Mouse (Mus musculus): ENCODE measurements around the gene Tenm4. TPM values are rescaled to one million over a fixed set of nuclear protein-coding genes. Genes with fewer than 3 reads are reported as not detected.

Tenm4 gene
- polyA plus RNA-seq, 1 experiment from 2014 or later: 45.6 TPM

DNA sequence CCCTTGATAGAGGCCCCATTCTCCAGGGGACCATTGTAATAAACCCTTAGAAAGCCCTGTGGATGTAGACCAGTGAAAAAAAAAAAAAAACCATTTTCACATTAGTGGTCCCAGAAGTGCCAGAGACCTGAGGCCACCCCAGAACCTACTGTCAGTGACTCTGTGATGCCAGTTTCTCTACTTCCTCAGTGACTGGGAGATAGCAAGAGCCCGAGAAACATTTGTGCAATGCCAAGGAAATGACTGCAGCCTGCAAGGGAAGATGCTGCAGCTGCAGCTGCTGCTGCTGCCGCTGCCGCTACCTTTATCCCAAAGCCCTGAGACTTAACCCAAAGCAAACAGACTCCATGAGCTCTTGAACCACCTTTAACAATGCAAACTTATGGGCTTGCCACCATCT is 631.2 kb downstream of the Tenm4 start:
- no peak overlapping the region for H3K27ac ChIP-seq
- H3K4me2 ChIP-seq: no peak overlapping the region
- no peak for ATAC-seq (ENCODE audit: insufficient number of reproducible peaks, insufficient read depth, low FRiP score, low TSS enrichment, low read depth)
- H3K36me3 ChIP-seq: 0 out of 2 replicates have a peak, but pooled peaks cover 5% of the 10 kb centered on the region
- 88% methylated on average over 3 of the region's 3 CpGs for WGBS
- no peak overlapping the region for H3K9ac ChIP-seq
- H3K4me1 ChIP-seq: peaks cover 27% of the 10 kb centered on the region
- no peaks in the 10 kb centered on the region for H3K27me3 ChIP-seq
- H3K4me3 ChIP-seq: no peak overlapping the region
- no peaks in the 10 kb centered on the region for H3K9me3 ChIP-seq

DNA sequence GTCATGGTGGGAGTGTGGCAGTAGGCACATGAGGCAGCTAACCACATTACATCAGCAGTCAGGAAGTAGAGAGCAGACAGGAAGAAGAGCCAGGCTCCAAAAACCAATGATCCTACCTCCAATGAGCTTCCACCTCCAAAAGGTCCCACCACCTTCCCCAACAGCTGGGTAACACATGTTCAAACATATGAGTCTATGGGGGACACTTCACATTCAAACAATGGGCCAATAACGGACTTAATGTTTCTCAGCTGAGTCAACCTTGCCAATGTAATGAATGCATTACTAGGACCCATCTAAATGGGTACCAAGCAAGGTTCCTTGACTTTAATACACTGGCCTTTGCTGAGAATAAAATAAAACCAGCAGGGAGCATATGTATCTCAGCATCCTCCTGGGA is 635.5 kb downstream of the Tenm4 start:
- Histone ChIP-seq H3K9ac (no peak overlapping the region), H3K4me1 (peaks cover 6% of the 10 kb centered on the region), H3K4me2 (no peak overlapping the region), H3K9me3 (no peaks in the 10 kb centered on the region), H3K27ac (no peak overlapping the region), H3K27me3 (no peaks in the 10 kb centered on the region), H3K36me3 (0 out of 2 replicates have a peak, but pooled peaks cover 8% of the 10 kb centered on the region), H3K4me3 (no peak overlapping the region)
- 65% methylated on average over 1 of the region's 1 CpGs for WGBS
- no peak for ATAC-seq (ENCODE audit: insufficient number of reproducible peaks, insufficient read depth, low FRiP score, low TSS enrichment, low read depth)

DNA sequence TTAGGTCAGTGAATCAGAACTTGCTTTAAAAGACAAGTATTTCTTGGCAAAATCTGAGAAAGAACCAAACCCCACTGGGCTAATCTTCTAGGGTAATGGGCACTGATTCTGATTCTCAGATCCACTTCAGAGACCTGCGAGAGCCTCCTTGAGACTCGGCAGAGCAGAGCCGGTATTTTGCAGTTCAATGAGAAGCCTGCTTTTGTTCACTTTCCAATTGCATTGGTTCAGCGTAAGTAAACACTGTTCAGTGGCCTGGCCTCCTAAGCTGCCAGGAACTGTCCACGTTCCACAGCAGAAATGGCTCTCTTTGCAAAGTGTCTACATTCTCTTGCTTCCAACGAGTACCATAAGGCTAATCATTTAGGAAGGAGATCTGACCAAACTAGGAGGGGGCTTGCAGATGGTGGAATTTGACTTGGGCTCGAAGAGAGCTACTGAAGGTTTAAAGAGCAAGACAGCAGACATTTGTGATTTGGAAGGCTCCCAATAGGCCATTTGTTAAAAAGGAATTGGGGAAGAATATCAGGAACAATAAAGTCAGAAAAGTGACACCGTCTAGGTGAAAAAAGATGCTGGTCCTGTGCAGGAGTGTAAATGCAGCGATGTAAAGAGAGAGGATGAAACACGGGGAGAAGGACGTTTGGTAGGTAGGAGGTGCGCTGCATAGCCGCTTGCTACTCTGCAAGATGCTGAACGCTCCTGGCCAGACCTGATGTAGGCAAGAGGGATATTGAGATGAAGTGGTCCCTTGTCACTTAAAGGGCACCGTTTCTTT is 636.4 kb downstream of the Tenm4 start:
- H3K4me2 ChIP-seq: no peak overlapping the region
- no peak for ATAC-seq (ENCODE audit: insufficient number of reproducible peaks, insufficient read depth, low FRiP score, low TSS enrichment, low read depth)
- no peaks in the 10 kb centered on the region for H3K27me3 ChIP-seq
- WGBS: 75% methylated on average over 15 of the region's 15 CpGs
- no peak overlapping the region for H3K9ac ChIP-seq
- H3K4me3 ChIP-seq: no peak overlapping the region
- H3K9me3 ChIP-seq: no peaks in the 10 kb centered on the region
- H3K36me3 ChIP-seq: 0 out of 2 replicates have a peak, but pooled peaks cover 4% of the 10 kb centered on the region
- H3K27ac ChIP-seq: no peak overlapping the region
- 0 out of 2 replicates have a peak, but pooled peaks cover 5% of the 10 kb centered on the region for H3K4me1 ChIP-seq

DNA sequence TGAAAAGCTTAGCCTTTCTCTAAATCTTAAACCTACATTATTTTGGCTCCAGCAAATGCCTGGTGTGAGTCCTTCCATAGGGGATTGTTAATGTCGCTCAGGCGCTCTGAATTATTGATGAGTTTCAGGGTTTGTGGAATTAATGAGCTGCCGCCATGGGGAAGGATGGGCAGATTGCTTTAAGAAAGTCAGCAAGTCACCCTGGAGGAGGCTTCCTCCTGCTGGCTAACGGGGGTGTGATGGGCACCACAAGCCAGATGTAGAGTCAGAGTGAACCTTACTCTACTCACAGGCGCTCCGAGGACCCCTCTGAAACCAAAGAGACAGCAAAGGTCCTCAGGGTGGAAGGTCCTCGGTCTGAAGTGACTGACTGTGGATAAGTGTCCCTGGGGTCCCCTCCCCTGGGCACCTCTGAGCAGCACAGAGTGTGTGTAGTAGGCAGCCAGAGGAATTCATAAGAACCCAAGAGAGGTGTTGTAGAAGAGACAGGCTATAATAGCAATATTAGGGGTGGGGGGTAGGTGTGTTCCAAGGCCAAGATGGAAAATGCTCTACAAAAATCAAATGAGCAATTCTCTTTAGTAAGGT is 637.1 kb downstream of the Tenm4 start:
- WGBS: 78% methylated on average over 7 of the region's 7 CpGs
- Histone ChIP-seq H3K4me2 (no peak overlapping the region), H3K27me3 (no peaks in the 10 kb centered on the region), H3K9ac (no peak overlapping the region), H3K27ac (no peak overlapping the region), H3K4me1 (peaks cover 9% of the 10 kb centered on the region), H3K9me3 (no peaks in the 10 kb centered on the region), H3K4me3 (no peak overlapping the region), H3K36me3 (0 out of 2 replicates have a peak, but pooled peaks cover 3% of the 10 kb centered on the region)
- no peak for ATAC-seq (ENCODE audit: insufficient number of reproducible peaks, insufficient read depth, low FRiP score, low TSS enrichment, low read depth)

DNA sequence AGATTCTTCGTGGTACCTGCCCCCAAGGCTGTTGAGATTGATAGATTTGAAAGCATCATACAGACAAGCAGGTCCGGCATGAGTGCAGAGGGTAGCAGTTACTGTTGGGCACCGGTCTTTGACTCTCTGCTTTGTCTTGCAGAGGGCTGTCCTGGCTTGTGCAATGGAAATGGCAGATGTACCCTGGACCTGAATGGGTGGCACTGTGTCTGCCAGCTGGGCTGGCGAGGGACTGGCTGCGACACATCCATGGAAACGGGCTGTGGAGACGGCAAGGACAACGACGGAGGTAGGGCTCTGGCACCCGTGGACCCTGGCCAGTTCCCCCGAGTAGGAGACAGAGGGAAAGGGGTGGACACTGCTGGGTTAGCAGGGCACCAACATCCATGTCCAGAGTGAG is 640.6 kb downstream of the Tenm4 start:
- WGBS: 92% methylated on average over 11 of the region's 11 CpGs
- H3K27me3 ChIP-seq: no peaks in the 10 kb centered on the region
- H3K9me3 ChIP-seq: no peaks in the 10 kb centered on the region
- H3K4me3 ChIP-seq: no peak overlapping the region
- no peak overlapping the region for H3K4me2 ChIP-seq
- no peak overlapping the region for H3K9ac ChIP-seq
- H3K36me3 ChIP-seq: 0 out of 2 replicates have a peak, but pooled peaks cover 6% of the 10 kb centered on the region
- no peak overlapping the region for H3K27ac ChIP-seq
- peaks cover 25% of the 10 kb centered on the region for H3K4me1 ChIP-seq
- no peak for ATAC-seq (ENCODE audit: insufficient number of reproducible peaks, insufficient read depth, low FRiP score, low TSS enrichment, low read depth)

DNA sequence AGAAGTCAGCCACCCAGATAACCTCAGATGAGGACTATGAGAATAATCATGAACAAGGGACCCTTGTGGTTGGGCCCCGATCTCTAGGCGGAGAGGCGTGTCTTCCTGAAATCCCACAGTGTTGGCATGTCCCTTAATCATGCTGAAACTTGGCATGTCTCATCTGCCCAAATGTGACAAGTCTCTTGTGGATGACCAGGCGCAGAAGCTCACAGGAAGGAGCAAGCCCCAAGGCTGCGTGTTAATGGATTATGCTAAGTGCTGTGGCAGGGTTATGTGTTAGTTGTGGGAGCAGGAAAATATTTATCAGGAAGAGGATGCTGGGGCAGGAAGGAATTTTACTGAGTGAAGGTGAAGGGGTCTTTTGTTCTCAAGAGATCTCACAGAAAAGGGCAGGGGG is 642.0 kb downstream of the Tenm4 start:
- Histone ChIP-seq H3K27ac (peak overlapping the region; percentile 76), H3K9ac (no peak overlapping the region), H3K4me2 (no peak overlapping the region), H3K4me1 (peaks cover 32% of the 10 kb centered on the region), H3K9me3 (no peaks in the 10 kb centered on the region), H3K36me3 (0 out of 2 replicates have a peak, but pooled peaks cover 6% of the 10 kb centered on the region), H3K27me3 (no peaks in the 10 kb centered on the region), H3K4me3 (no peak overlapping the region)
- WGBS: 63% methylated on average over 5 of the region's 5 CpGs
- ATAC-seq (ENCODE audit: insufficient number of reproducible peaks, insufficient read depth, low FRiP score, low TSS enrichment, low read depth): no peak

DNA sequence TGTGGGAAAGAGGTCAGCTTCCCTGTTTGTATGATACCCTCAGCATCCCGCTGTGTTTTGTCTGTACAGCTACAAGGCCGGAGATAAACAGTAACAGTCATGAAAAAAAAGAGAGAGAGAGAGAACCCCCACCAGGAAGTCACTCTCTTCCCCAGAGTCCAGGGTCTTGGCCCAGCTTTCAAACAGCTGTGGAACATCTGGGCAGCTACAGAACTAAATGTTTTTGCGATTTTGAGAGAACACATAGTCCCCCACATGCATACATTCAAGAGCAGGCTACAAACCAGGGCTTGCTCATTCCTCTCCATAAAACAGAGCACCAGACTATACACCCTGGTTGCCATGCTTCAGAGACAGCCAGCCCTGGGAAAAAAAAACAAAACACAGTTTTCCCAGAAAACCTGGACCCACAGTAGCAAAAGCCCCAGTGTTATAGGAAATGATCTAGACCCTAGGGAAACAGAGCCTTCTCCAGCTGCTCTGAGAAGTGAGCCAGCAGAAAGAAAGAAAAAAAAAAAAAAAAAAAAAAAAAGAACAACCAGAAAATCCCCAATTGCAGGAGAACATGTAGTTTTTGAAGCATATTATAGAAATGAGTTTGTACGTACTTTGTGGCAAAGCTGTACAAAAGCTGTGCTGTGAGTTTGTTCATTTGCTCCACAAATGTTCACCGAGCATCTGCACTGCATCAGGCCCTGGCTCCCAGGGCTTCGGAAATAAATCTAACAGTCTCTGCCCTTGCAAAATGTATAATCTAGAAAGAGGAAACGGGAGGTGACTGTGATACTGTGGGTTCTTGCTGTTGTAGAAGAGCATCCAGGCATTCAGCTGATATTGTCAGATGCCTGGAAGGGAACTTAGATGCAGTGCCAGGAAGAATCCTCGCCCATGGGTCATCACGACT is 642.7 kb downstream of the Tenm4 start:
- Histone ChIP-seq H3K36me3 (0 out of 2 replicates have a peak, but pooled peaks cover 6% of the 10 kb centered on the region), H3K4me2 (no peak overlapping the region), H3K4me1 (peaks cover 32% of the 10 kb centered on the region), H3K27me3 (no peaks in the 10 kb centered on the region), H3K9me3 (no peaks in the 10 kb centered on the region), H3K27ac (peak overlapping the region; percentile 76), H3K9ac (no peak overlapping the region), H3K4me3 (no peak overlapping the region)
- no peak for ATAC-seq (ENCODE audit: insufficient number of reproducible peaks, insufficient read depth, low FRiP score, low TSS enrichment, low read depth)
- 47% methylated on average over 9 of the region's 9 CpGs for WGBS

DNA sequence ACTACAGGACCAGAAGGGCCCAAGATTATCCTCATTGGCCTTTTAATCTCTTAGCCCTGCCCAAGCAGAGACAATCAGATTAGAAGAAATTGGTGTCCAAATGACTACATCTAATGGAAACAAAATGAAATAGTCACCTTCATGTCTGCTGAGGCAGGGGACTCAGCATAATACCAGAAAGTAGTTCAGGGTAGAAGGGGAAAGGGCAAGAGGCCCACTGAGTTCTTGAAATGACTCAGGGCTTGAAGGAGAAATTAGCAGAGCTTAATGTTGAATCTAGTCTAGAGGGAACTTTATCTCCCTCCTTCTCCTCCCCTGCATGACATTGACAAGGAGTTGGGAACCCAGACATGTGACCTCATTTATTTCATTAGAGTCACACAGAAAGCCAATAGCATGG is 643.5 kb downstream of the Tenm4 start:
- Histone ChIP-seq H3K27ac (0 out of 2 replicates have a peak overlapping the region, but pooled peaks have one; percentile 76), H3K4me3 (no peak overlapping the region), H3K36me3 (0 out of 2 replicates have a peak, but pooled peaks cover 6% of the 10 kb centered on the region), H3K9me3 (no peaks in the 10 kb centered on the region), H3K9ac (no peak overlapping the region), H3K4me2 (no peak overlapping the region), H3K27me3 (no peaks in the 10 kb centered on the region), H3K4me1 (peaks cover 32% of the 10 kb centered on the region)
- ATAC-seq (ENCODE audit: insufficient number of reproducible peaks, insufficient read depth, low FRiP score, low TSS enrichment, low read depth): no peak

DNA sequence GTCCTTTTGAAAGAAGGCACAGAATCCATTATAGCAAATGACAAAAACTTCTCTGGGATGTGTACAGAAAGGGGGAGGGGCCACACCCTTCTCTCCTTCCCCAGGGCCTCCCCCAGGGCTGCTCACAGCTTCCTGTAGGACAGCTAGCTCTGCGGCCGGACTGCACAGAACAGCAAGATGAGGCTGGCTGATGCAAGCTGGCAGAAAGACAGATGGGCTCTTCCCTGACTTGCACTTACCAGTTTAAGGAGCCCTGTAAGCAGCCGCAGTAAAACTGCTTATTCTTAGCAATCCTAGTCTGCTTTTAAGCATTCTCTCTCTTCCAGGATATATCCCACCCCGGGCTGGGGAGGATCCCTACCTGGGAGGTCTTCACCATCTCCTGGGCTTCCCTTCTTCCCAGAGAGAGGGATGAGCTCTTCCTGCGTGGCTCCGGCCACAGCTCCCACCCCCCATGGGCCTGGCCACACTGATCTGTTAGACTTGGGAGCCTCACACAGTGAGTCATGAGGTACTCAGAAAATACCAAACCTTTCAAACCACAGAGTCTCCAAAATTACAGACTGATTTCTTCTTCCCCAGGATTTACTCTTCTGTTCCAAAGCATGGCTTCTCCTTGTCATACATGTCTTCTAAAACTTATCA is 646.1 kb downstream of the Tenm4 start:
- Histone ChIP-seq H3K4me1 (peaks cover 30% of the 10 kb centered on the region), H3K27ac (peak overlapping the region; percentile 8)

DNA sequence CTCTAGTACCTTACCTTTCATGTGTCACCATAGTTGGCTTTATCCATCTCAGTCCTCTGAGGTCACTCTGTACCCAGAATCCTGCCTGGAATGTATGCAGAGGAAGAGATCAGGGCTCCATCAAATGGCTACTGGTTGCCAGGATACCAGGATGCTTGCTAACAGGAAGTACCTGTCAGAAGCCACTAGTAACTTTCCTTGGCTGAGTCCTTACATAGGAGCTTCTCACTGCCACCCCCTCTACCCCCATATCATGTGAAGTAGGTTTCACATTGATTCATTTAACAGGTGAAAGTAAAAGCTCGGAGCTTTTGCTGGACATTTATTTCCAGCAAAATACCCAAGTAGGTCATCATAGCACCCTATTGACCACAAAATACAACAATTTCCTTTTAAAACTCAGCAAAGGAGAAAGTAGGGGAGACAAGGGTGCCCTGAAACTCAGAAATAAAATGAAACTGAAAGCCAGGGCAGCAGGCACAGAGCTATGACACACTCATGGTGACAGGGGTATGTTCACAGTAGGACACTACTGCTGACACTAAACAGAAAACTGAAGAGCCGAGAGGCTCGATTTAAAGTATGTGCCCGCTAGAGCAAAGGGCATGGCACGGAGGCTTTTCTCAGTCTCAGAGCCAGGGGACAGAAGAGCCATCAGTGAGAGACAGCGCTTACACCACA is 647.3 kb downstream of the Tenm4 start:
- Histone ChIP-seq H3K27me3 (no peaks in the 10 kb centered on the region), H3K9me3 (no peaks in the 10 kb centered on the region), H3K4me2 (no peak overlapping the region), H3K4me1 (peaks cover 23% of the 10 kb centered on the region), H3K4me3 (no peak overlapping the region), H3K36me3 (0 out of 2 replicates have a peak, but pooled peaks cover 4% of the 10 kb centered on the region), H3K27ac (no peak overlapping the region), H3K9ac (no peak overlapping the region)
- no peak for ATAC-seq (ENCODE audit: insufficient number of reproducible peaks, insufficient read depth, low FRiP score, low TSS enrichment, low read depth)
- 93% methylated on average over 6 of the region's 6 CpGs for WGBS

More for the DNA sequence above, 646.1 kb downstream of the Tenm4 start:
- Histone ChIP-seq H3K27me3 (no peaks in the 10 kb centered on the region), H3K9ac (0 out of 2 replicates have a peak overlapping the region, but pooled peaks have one; percentile 16), H3K36me3 (0 out of 2 replicates have a peak, but pooled peaks cover 4% of the 10 kb centered on the region), H3K4me2 (no peak overlapping the region), H3K9me3 (no peaks in the 10 kb centered on the region), H3K4me3 (no peak overlapping the region)
- ATAC-seq (ENCODE audit: insufficient number of reproducible peaks, insufficient read depth, low FRiP score, low TSS enrichment, low read depth): no peak
- WGBS: 37% methylated on average over 6 of the region's 6 CpGs

All from embryonic facial prominence, embryonic 13.5 days (tissue).